Mouse (Mus musculus) megakaryocyte, embryonic 14.5 days (primary cell): ENCODE measurements around the gene Opn1sw.
"Not testable (repeated sequence)": the region's sequence is repeated elsewhere in the genome, so short reads cannot be mapped to it uniquely, and the experiment has no call there.

Source experiments
- FLI1 ChIP-seq: IDR thresholded peaks from 2 replicates; pipeline ENCODE4 v1.6.1; 2012; ENCODE audit warnings: low read length, inconsistent platforms, mixed read lengths
- GATA1 ChIP-seq: IDR thresholded peaks from 3 replicates; pipeline ENCODE4 v1.6.1; 2012; ENCODE audit warnings: mixed read lengths, low read length, inconsistent platforms, borderline replicate concordance

DNA sequence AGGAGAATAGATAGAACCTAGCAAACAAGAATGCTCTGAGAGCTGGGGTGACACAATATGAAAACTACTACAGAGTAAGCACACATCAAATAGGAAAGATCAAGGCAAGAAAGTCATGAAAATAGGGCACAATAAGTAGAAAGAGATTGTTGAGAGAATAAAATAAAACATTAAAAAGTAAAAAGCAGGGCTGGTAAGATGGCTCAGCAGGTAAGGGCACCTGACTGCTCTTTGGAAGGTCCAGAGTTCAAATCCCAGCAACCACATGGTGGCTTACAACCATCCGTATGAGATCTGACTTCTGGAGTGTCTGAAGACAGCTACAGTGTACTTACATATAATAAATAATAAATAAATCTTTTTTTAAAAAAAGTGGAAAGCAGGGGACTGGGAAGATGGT, 2.2 kb upstream of the Opn1sw start:
- TF ChIP-seq GATA1, FLI1: not testable (repeated sequence)
